Mouse (Mus musculus) forebrain, embryonic 13.5 days (tissue): ENCODE measurements at regions not wholly inside any gene's neighbourhood (a gene's known extent, or its start where the extent isn't known, plus 50 kb on each side); places are given as distances from the start of the nearest gene placed in this dataset.
"Not testable (repeated sequence)": the region's sequence is repeated elsewhere in the genome, so short reads cannot be mapped to it uniquely, and the experiment has no call there.

ENCODE experiments used
- ATAC-seq: fragments of 200-750 bp; cut with Nextera tagmentation; 2 replicates; pipeline ENCODE4 v1.8.0; 2017
- H3K27ac ChIP-seq: fragments of 300-500 bp; sonication (generic); 2 replicates; pipeline ENCODE4 v1.5.1; 2015; ENCODE audit warnings: inconsistent platforms, mild to moderate bottlenecking, moderate library complexity
- H3K27me3 ChIP-seq: fragments of 300-500 bp; sonication (generic); 2 replicates; pipeline ENCODE4 v1.6.1; 2015; ENCODE audit warnings: mild to moderate bottlenecking, inconsistent platforms
- H3K36me3 ChIP-seq: fragments of 300-500 bp; sonication (generic); 2 replicates; pipeline ENCODE4 v1.6.1; 2015; ENCODE audit warnings: mild to moderate bottlenecking, inconsistent platforms; ENCODE audit not compliant: poor library complexity, severe bottlenecking
- H3K4me1 ChIP-seq: fragments of 300-500 bp; sonication (generic); 2 replicates; pipeline ENCODE4 v1.6.1; 2015; ENCODE audit warnings: inconsistent platforms
- H3K4me2 ChIP-seq: fragments of 300-500 bp; sonication (generic); 2 replicates; pipeline ENCODE4 v1.6.1; 2015; ENCODE audit warnings: inconsistent platforms, mild to moderate bottlenecking, moderate library complexity
- H3K4me3 ChIP-seq: fragments of 300-500 bp; sonication (generic); 2 replicates; pipeline ENCODE4 v1.5.1; 2015; ENCODE audit warnings: mild to moderate bottlenecking, inconsistent platforms
- H3K9ac ChIP-seq: fragments of 300-500 bp; sonication (generic); 2 replicates; pipeline ENCODE4 v1.6.1; 2015; ENCODE audit warnings: mild to moderate bottlenecking, inconsistent platforms
- H3K9me3 ChIP-seq: fragments of 300-500 bp; sonication (generic); replicated peaks from 2 replicates; pipeline ENCODE4 v1.6.1; 2016; ENCODE audit warnings: inconsistent platforms
- WGBS: fragments of 180-500 bp; shearing (Covaris S2); methylation state at CpG from one replicate; pipeline ENCODE4 v1.1.7; 2015; 5-methylcytosine and 5-hydroxymethylcytosine counted together

- no peak for ATAC-seq
- Histone ChIP-seq H3K9me3 (no peaks in the 10 kb centered on the region), H3K4me1 (no peaks in the 10 kb centered on the region), H3K9ac (no peak overlapping the region), H3K4me2 (no peak overlapping the region), H3K27me3 (no peaks in the 10 kb centered on the region), H3K36me3 (no peaks in the 10 kb centered on the region), H3K4me3 (no peak overlapping the region), H3K27ac (no peak overlapping the region)
These were observed 100.0 kb upstream of the Tbl1x start for GRCm38 (mm10) chrX:77410812-77411211.

GRCm38 (mm10) chrX:77414156-77414555 lies 96.7 kb upstream of the Tbl1x start:
- no peak for ATAC-seq
- no peaks in the 10 kb centered on the region for H3K27me3 ChIP-seq
- H3K36me3 ChIP-seq = no peaks in the 10 kb centered on the region
- H3K9ac ChIP-seq = no peak overlapping the region
- H3K4me2 ChIP-seq = no peak overlapping the region
- H3K4me3 ChIP-seq = no peak overlapping the region
- no peaks in the 10 kb centered on the region for H3K4me1 ChIP-seq
- H3K27ac ChIP-seq = no peak overlapping the region
- H3K9me3 ChIP-seq = no peaks in the 10 kb centered on the region

- ATAC-seq = no peak
- Histone ChIP-seq H3K36me3 (no peaks in the 10 kb centered on the region), H3K9ac (no peak overlapping the region), H3K4me2 (no peak overlapping the region), H3K4me3 (no peak overlapping the region), H3K27ac (no peak overlapping the region), H3K27me3 (no peaks in the 10 kb centered on the region), H3K9me3 (no peaks in the 10 kb centered on the region), H3K4me1 (no peaks in the 10 kb centered on the region)
These were observed 93.0 kb upstream of the Tbl1x start for GRCm38 (mm10) chrX:77417766-77418165.

DNA sequence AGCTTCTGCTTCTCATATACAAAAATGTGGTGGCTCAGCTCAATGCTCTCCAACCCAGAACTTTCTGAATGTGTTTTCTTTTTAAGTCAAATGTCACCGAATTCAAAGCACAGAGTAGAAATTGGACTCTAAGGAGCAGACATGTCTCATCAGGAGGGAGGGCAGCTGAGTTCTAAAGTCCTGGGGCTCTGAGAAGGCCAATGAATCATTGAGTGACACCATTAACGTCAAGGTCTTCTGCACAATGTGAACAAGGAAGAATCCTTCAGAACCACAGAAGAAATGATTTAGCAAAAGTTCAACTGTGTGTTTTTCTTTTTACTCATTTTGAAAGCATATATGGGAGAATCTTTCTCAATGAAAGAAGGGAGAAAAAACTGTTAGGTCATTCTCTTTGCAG lies 88.6 kb upstream of the Tbl1x start:
- H3K9me3 ChIP-seq = no peaks in the 10 kb centered on the region
- no peak overlapping the region for H3K9ac ChIP-seq
- H3K36me3 ChIP-seq = no peaks in the 10 kb centered on the region
- no peak overlapping the region for H3K27ac ChIP-seq
- no peak for ATAC-seq
- no peaks in the 10 kb centered on the region for H3K4me1 ChIP-seq
- no peak overlapping the region for H3K4me3 ChIP-seq
- H3K27me3 ChIP-seq = no peaks in the 10 kb centered on the region
- WGBS = 74% methylated on average over 2 of the region's 2 CpGs
- H3K4me2 ChIP-seq = no peak overlapping the region

DNA sequence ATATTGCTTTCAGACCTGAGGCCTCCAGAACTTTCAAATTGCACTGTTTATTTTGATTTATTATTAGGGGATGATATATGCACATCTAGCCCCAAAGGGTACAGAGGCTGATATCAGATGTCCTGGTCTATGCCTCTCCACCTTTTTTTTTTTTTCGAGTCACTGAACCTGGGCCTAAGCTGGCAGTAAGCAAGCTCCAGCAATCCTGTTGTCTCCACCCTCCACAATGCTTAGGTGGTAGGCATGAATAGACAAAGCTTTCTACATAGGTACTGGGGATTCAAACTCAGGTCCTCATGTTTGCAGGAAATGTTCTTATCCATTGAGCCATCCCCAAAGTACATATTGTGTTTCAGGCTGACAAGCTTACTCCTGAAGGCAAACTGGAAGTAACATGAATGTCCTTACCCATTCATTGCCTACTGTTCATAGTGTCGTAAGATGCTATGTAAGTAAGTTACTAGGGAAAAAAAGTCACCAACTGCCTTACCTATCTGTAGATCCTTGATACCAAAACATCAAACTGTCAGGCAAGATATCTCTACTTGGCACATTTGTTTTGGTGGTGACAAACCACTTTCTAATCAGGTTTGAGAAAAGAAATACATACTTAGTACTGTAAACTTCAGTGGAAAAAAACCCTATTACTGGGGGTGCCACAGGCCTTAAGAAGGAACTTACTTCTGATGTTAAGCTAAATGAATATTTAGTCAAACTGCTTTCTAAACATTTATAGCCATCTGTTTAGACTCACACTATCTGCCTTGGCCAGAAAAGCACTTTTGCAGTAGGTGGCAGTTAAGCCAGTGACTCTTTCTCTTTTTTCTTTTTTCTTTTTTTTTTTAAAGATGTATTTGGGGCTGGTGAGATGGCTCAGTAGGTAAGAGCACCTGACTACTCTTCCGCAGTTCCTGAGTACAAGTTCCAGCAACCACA lies 85.8 kb upstream of the Tbl1x start:
- 87% methylated on average over 3 of the region's 3 CpGs for WGBS

GRCm38 (mm10) chrX:77425728-77426102 lies 85.1 kb upstream of the Tbl1x start:
- H3K27me3 ChIP-seq, H3K9ac ChIP-seq, H3K27ac ChIP-seq, H3K4me2 ChIP-seq, H3K36me3 ChIP-seq, H3K9me3 ChIP-seq, H3K4me1 ChIP-seq, ATAC-seq, H3K4me3 ChIP-seq: not testable (repeated sequence)
- 76% methylated on average over 3 of the region's 3 CpGs for WGBS

More for the DNA sequence above, 85.8 kb upstream of the Tbl1x start:
- no peak overlapping the region for H3K9ac ChIP-seq
- no peak for ATAC-seq
- H3K27me3 ChIP-seq = no peaks in the 10 kb centered on the region
- H3K36me3 ChIP-seq = no peaks in the 10 kb centered on the region
- no peak overlapping the region for H3K4me2 ChIP-seq
- no peak overlapping the region for H3K4me3 ChIP-seq
- no peaks in the 10 kb centered on the region for H3K4me1 ChIP-seq
- no peak overlapping the region for H3K27ac ChIP-seq
- no peaks in the 10 kb centered on the region for H3K9me3 ChIP-seq

- not testable (repeated sequence) for H3K9ac ChIP-seq, H3K27ac ChIP-seq, ATAC-seq, H3K27me3 ChIP-seq, H3K4me3 ChIP-seq, H3K4me2 ChIP-seq, H3K9me3 ChIP-seq, H3K4me1 ChIP-seq, H3K36me3 ChIP-seq
- 82% methylated on average over 6 of the region's 6 CpGs for WGBS
These were observed 84.0 kb upstream of the Tbl1x start for GRCm38 (mm10) chrX:77426836-77427235.

DNA sequence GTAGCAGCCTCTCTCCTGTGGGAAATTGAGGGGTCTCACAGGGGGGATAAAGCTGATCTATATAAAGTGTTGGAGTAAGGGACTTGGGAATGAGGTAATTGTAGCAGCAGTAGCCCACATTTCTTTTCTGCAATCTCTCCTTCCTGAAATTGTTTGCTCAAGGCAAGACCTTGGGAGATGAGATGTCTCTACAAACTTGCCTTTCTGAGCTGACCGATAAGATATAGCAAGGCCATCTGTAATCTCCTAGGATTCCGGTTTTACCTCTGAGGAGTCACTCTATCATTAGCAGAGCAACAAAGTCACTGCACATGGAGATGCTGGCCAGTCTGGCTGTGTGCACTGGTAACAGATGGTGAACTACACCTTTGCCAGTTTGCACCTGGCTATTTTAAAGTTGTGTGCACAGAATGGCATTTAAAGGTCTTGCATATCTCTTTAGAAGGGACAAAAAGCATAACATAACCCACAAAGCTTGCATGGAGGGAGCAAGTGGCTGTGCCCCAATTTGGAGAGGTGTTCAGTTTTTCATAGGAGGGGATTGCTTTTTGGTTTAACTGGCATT lies 78.7 kb upstream of the Tbl1x start:
- no peak overlapping the region for H3K4me3 ChIP-seq
- H3K4me1 ChIP-seq = peaks cover 5% of the 10 kb centered on the region
- H3K9me3 ChIP-seq = no peaks in the 10 kb centered on the region
- WGBS = 69% methylated on average over 2 of the region's 2 CpGs
- H3K4me2 ChIP-seq = no peak overlapping the region
- no peaks in the 10 kb centered on the region for H3K27me3 ChIP-seq
- no peak for ATAC-seq
- H3K27ac ChIP-seq = peak overlapping the region; percentile 44
- H3K9ac ChIP-seq = no peak overlapping the region
- no peaks in the 10 kb centered on the region for H3K36me3 ChIP-seq

GRCm38 (mm10) chrX:77432846-77433810 lies 77.7 kb upstream of the Tbl1x start:
- WGBS = 18% methylated on average over 21 of the region's 29 CpGs
- Histone ChIP-seq H3K9ac (no peak overlapping the region), H3K27me3 (no peaks in the 10 kb centered on the region), H3K36me3 (no peaks in the 10 kb centered on the region), H3K4me1 (peaks cover 5% of the 10 kb centered on the region), H3K4me3 (0 out of 2 replicates have a peak overlapping the region, but pooled peaks have one; percentile 7), H3K4me2 (peak overlapping the region; percentile 46), H3K27ac (peak overlapping the region; percentile 61), H3K9me3 (no peaks in the 10 kb centered on the region)
- peak; percentile 96 for ATAC-seq

GRCm38 (mm10) chrX:77433811-77434192 lies 77.0 kb upstream of the Tbl1x start:
- Histone ChIP-seq H3K9me3 (no peaks in the 10 kb centered on the region), H3K9ac (no peak overlapping the region), H3K36me3 (no peaks in the 10 kb centered on the region), H3K4me2 (peak overlapping the region; percentile 46), H3K4me3 (0 out of 2 replicates have a peak overlapping the region, but pooled peaks have one; percentile 7), H3K27me3 (no peaks in the 10 kb centered on the region), H3K27ac (peak overlapping the region; percentile 59), H3K4me1 (peaks cover 5% of the 10 kb centered on the region)
- WGBS = 22% methylated on average over 3 of the region's 3 CpGs
- ATAC-seq = peak; percentile 66; the same call in 1 of the 2 replicates

- Histone ChIP-seq H3K4me3 (no peak overlapping the region), H3K4me1 (peaks cover 7% of the 10 kb centered on the region; the same call in 1 of the 2 replicates), H3K36me3 (no peaks in the 10 kb centered on the region), H3K27me3 (no peaks in the 10 kb centered on the region), H3K4me2 (no peak overlapping the region), H3K9ac (no peak overlapping the region), H3K9me3 (no peaks in the 10 kb centered on the region), H3K27ac (no peak overlapping the region)
- 22% methylated on average over 3 of the region's 3 CpGs for WGBS
- peak; percentile 57; the same call in 1 of the 2 replicates for ATAC-seq
These were observed 66.8 kb upstream of the Tbl1x start for GRCm38 (mm10) chrX:77443852-77444492.
